Mouse (Mus musculus) R1 (cell line): ENCODE data around the gene Tmem44.
"Not testable (repeated sequence)": the region's sequence is repeated elsewhere in the genome, so short reads cannot be mapped to it uniquely, and the experiment has no call there.

Experiments used
- DNase-seq: peaks from one replicate; pipeline ENCODE4 v3.0.0-alpha.2; 2018; ENCODE audit warnings: low read depth, low spot score

Tmem44 gene

DNA sequence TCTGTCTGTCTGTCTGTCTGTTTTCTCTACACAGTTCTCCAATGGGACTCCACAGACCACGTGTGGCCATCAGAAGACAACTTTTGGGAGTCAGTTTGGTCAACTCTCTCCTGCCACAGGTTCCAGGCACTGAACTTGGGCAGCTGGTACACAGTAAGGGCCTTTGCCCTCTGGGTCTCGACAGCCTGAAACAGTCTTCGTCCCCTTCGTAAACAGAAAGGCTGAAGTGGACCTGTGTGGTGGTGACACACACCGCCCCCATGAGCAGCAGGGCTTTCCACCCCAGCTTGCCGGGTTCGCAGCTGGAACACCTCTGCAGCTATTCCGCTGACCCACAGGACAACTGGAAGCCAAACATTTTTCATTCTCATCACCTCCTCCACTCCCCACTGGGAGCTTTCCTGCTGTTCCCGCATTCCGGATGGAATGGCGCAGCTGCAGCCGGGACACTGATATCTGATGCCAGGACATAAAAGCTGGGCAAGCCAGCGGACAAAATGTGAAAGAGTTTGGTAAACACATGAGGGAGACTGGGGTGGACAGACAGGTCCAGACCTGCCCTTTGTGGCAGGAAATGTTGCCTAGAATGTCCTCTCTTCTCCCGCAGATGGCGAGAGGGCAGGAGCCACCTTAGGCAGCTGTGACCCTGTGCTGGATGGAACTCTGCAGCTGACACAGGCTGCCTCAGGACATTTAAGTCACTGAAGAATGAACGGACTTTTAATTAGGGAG lies 51.4 kb downstream of the Tmem44 start:
- DNase-seq, result peak; percentile 30

DNA sequence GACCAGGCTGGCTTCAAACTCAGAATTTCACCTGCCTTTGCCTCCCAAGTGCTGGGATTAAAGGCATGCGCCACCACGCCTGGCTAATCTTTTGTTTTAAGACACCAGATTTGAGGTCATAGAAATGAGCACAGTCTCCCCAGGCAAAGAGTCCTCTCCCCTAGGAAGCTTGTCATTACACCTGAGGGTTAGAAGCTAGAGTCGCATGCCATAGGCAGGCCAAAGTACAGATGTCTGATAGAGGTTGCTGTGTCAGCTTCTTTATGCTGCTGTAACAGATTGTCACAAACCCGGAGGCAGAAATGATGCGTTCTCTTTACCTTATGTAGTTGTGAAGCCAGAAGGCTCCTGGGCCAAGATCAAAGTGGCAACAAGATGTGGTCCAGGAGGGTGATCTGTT lies 53.3 kb downstream of the Tmem44 start:
- DNase-seq, result no peak

DNA sequence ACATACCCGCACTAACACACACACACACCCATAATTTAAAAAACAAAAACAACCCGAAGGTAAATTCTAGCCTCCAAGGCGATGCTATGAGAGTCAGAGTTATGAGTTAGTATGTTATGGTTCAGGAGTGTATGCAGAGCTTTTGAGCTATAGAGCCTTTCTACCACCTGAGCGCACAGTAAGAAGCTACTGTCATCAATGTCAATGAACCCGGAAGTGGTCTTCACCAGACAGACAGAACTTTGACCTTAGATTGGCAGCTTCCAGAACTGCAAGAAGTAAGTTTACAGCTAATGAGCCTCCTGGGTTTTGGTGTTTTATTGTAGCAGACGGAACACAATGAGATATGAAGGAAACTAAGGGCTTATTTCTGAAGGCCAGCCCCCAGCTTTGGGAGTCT lies 55.8 kb downstream of the Tmem44 start:
- DNase-seq, result no peak

DNA sequence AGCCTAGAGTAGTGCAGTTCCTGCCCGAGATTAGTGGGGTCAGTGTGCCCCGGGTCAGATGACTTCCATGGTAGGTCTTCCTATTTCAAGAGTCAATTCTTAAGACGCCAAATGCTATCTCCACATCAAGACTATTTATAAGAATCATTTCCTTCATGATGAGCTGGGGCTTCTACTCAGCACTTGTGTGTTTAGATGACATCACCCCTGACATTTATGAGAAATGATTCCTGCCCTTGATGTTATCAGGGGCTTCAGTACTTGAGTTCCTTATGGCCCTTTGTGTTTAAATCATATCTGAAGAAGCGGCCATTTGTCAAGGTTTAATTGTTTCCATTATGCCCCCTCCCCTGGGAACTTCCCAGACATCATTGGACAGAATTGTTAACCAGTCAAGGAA lies 58.9 kb downstream of the Tmem44 start:
- DNase-seq, result no peak

DNA sequence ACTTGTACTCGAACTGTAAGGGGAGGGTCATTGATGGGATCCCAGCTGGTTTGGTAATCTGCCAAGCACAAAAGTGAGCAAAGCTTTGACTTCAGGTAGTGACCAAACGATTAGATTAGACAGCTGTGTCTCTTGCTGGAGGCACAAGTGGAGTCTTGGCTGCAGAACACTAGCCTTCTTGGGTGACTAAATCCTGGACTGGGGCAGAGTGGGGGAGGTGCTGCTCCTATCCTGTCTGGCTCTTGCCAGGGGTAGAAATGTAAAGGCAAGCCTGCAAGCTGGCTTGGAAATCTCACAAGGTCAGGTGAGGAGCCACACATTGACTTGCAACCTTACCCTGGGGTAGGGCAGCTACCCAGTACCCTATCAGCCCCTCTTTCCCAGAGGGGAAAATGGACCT lies 59.9 kb downstream of the Tmem44 start:
- DNase-seq, result no peak

DNA sequence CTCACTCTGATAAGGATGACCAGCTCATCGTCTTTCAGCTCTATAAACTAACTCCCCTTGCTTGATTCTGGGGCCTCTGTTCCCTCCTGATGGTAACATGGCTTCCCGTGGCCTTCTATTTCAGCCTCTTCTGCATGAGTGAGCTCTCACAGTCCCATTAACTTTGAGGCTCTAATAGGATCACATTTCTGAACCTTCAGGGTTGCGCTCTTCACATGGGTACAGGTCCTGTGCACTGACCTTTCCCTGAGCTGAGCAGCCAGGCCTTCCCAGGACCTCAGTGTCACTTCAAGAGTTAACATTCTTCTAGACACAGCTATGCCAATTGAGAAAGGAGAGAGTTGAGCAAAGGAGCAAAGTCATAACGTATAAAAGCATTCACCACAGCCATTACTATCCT lies 60.3 kb downstream of the Tmem44 start:
- DNase-seq, result no peak

DNA sequence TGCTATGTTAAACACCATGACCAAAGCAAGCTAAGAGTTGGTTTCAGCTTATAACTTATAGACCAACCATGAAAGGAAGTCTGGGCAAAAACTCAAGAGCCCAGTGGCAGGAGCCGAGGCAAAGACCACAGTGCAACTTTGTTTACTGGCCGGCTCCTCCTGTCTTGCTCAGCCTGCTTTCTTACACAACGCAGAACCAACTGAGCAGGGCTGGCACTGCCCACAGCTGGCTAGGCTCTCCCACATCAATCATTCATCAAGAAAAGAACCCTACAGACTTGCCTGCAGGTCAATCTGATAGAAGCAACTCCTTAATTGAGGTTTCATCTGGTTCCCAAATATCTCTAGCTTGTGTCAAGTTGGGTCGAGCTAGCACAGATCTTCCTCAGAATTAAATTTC lies 61.0 kb downstream of the Tmem44 start:
- no peak for DNase-seq

DNA sequence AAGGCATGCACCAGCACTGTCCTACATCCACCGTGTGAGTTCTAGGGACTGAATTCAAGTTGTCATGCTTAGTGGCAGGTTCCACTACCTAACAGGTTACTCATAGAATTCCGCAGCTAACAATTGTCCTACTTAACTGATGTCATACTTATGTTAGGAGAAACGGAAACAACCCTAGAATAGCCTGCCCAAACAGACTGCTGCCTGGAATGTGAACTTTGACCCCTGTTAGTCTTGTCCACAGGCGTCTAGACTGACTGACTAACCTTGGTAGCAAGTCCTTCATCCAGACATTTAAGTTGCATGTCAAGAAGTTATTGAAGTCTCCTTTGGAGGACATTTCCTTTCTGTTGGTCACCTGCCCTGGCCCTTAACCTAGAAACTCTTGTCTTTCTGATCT lies 64.1 kb downstream of the Tmem44 start:
- DNase-seq, result peak; percentile 30

DNA sequence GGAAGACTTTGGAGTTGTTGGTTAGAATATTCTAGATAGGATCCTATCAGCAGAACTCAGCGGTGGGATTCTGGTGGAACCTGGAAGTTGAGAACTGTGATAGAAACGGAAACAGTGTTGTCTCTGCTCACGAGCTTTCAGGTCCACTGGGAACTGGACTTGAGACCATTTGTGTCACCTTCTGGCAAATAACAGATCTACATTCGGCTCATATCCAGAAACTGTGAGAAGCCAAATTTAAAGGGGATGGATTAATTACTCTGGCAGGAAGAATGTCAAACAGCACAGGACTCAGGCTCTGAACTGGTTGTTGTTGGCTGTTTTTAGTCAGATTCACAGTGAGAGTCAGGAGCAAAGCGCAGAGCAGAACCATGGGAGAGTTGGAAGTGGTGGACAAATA lies 72.9 kb downstream of the Tmem44 start:
- DNase-seq, result no peak

DNA sequence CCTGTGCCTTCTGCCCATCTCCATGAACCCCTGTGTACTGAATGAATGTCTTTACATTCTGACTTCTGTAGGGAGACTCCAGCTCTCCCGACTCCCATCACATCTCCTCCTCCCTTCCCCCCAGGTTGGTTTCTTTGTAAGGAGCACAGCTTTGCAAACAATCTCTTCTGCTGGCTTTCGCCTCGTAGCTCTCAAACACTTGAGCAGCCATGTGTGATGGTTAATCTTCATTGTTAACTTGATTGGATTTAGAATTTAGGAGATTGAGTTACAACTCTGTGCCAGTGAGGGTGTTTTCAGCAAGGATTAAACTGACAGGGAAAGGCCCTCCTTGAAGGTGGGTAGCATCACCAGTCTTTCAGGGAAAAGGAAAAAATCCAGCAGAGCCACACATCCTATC lies 73.6 kb downstream of the Tmem44 start:
- no peak for DNase-seq

DNA sequence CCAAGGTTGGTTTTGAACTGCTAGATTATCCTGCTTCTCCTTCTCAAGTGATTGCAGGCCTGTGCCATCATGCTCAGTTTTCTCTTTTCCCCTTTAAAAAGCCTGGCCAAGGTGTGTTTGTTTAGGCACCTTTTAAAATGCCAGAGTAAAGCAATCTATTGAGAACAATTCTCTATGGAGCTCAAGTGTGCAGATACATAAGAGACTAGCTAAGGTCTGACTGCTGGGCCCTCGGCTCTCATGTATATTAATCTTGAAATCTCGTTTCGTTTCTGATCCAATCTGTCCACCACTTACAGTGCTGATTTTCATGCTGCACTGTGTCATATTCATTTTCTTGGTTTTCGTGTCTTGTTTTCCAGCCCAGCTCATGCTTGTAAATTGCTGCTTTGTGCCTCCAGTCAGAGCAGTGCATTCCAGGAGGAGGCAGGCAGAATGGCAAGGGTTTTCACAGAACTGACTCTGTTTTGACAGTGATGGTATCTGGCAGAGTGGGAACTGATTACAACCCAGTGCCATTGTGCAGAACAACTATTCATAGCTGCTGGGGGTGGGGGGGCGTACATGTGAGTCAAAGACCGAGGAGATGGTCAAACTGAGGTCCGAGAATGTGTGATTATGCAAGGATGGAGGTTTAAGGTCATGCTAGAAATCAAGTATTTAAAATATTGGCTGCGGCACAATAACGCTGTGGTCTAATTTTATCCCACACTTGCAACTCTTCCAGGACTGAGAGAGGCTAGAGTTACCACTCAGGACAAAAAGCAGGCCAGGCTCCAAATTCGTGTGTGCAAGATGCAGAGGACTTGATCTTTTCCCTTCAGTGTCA lies 74.8 kb downstream of the Tmem44 start:
- DNase-seq, result no peak

DNA sequence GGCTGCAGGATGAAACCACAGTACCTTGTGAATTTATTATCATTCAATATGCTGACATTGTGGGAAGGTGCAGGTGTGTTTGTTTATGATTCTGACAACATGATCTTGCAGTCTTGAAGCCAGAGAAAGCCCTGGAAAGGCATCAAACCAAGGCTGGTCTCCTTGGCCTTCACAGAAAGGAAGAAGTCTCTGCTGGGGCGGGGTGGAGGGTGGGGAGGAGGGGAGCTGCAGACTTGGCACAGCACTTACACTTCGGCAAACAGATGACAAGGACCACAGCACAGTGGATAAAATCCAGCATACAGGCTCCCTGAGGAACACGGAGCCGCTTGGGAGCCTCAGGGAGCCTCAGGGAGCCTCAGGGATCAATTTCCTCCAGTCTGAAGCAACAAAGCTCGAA lies 78.2 kb downstream of the Tmem44 start:
- DNase-seq, result no peak

DNA sequence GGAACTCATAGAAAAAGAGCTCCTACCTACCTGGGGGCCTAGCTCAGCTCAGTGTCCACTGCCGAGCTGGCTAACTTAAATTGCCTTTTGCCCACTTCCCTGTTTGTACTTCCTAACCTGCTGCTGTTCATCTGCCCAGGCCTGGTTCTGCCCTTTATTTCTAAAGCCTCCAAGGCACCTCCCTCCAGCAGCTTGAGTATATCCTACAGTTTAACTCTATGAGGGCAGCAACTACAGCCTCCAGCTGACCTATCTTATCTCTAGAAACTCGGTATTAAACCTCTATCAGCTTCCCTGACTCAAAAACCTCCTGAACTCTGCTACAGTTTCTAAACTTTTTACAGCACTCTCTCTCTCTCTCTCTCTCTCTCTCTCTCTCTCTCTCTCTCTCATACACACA lies 78.7 kb downstream of the Tmem44 start:
- no peak for DNase-seq

DNA sequence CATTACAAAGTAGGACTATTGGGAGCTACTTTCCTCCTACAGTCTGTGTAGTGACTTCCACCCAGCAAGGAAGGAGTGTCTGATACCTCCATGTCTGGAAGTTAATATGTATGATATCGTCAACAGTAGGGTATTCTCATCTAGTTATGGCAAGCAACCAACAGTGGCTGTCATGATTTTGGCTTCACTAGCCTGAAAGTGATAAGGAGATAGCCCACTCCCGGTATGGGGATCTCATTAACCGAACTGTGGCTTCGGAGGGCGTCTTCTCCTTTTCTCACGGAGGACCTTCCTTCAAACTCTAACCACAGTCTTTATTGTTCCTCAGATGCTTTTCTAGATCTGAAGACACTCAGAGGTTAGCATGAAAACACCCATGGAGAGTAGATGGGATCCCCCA lies 81.7 kb downstream of the Tmem44 start:
- DNase-seq, result no peak

DNA sequence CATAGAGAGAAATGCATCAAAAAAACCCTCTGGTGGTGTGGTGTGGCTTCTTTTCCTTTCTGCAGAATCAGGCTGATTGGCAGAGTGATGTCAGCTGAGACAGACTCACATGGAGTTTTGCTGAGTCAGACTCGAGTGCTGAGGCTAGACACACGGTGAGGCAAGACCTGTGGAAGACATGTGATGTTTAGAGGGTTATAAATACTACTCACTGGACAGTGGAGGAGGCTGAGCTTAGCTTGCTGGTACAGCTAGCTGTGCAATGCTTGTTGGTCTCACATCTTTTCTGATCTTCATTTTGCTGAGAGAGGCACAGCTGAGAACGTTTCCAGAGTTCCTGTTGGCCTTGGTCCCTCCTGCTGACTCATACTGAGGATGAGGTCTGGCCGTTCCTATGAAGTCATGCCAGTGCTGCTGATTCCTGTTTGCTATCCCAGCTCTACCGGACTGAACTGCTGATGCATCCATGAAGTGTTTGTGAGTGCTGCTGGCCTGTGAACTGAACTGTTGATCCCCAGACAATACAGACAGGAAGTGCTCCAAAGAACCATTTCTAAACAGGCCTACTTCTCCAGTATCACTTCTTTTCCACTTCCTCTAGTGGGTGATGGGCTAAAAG lies 84.9 kb downstream of the Tmem44 start:
- DNase-seq, result peak; percentile 23

DNA sequence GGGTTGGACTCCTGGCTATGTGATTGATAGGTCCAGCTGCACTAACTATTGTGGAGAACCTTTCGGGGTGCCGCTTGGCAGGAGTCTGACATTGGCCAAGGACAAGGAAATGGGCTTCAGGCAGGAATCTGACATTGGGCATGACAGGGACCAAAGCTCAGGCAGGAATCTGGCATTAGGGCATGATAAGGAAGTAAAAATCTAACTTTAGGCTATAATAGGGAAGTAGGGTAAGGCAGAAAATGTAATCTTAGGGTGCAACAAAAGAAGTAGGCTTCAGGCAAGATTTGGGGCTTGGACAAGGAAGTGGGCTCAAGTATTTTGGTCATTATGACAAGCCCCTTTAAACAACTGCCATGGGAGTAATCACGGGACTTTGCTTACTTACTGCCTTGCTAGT lies 85.9 kb downstream of the Tmem44 start:
- DNase-seq, result not testable (repeated sequence)
